Comparison of ENCODE assay signal across 17 mouse cellular contexts in genomic region chr11:61611197-61611596, GRCm38 (mm10). TPM values are rescaled to one million over a fixed set of nuclear protein-coding genes. Genes with fewer than 3 reads are reported as not detected.
"Had no signal": no experiment of that assay in that cellular context is flagged by ENCODE, and none has a peak within 500 bp of the region (broad histone marks: within the 10 kb centered on the region; RNA-seq: fewer than 3 reads in every experiment).

No protein-coding gene starts in this region.

- ATAC-seq: hindbrain, embryonic 16.5 days; inflammation-experienced regulatory T-cells, adult 6 months; intestine, embryonic 15.5 days; intestine, postnatal 0 days had no signal

- DNase-seq: gastrocnemius, postnatal 10 days; gastrocnemius, postnatal 25 days; heart, adult 2 months; heart, postnatal 14 days; heart, postnatal 36 days; kidney, adult 18-20 months; kidney, adult 8-10 months; kidney, postnatal 10 days; kidney, postnatal 25 days; kidney, postnatal 4 days; liver; liver, embryonic 13.5 days had no signal

RNA-seq across cellular contexts. Expression of gene Epn2, which starts 31.7 kb away (rescaled TPM):
- total RNA-seq: granulocyte monocyte progenitor cell, adult 5-6 weeks had no signal
